Mouse (Mus musculus): Measurements from ENCODE around the gene Ephb3. TPM values are rescaled to one million over a fixed set of nuclear protein-coding genes. Genes with fewer than 3 reads are reported as not detected.

Gene Ephb3
- polyA plus RNA-seq, 1 experiment from 2014 or later: 12.2 TPM

- H3K27me3 ChIP-seq: no peaks in the 10 kb centered on the region
- peaks cover 63% of the 10 kb centered on the region for H3K4me1 ChIP-seq (replicated peaks)
- 0 out of 2 replicates have a peak, but pooled peaks cover 4% of the 10 kb centered on the region for H3K36me3 ChIP-seq
- H3K9me3 ChIP-seq: no peaks in the 10 kb centered on the region
- 8% methylated on average over 5 of the region's 5 CpGs for WGBS
- no peak for ATAC-seq (ENCODE audit: low FRiP score, low read depth)
- peak overlapping the region; percentile 36 for H3K4me3 ChIP-seq
- peak overlapping the region; percentile 57 for H3K4me2 ChIP-seq
- H3K9ac ChIP-seq: peak overlapping the region; percentile 41
- peak overlapping the region; percentile 80 for H3K27ac ChIP-seq (replicated peaks)
Observed at GRCm38 (mm10) chr16:21210204-21210603, 5.6 kb downstream of the Ephb3 start.

- Histone ChIP-seq H3K27ac (replicated peaks) (peak overlapping the region; percentile 80), H3K4me2 (peak overlapping the region; percentile 57), H3K4me3 (peak overlapping the region; percentile 36), H3K4me1 (replicated peaks) (peaks cover 64% of the 10 kb centered on the region), H3K9me3 (no peaks in the 10 kb centered on the region), H3K9ac (peak overlapping the region; percentile 41), H3K27me3 (no peaks in the 10 kb centered on the region), H3K36me3 (0 out of 2 replicates have a peak, but pooled peaks cover 4% of the 10 kb centered on the region)
- peak; percentile 89 for ATAC-seq (ENCODE audit: low FRiP score, low read depth)
- WGBS: under 1% methylated on average over 23 of the region's 25 CpGs
Observed at GRCm38 (mm10) chr16:21210667-21211338, 6.2 kb downstream of the Ephb3 start.

GRCm38 (mm10) chr16:21211501-21211900 lies 6.9 kb downstream of the Ephb3 start:
- ATAC-seq (ENCODE audit: low FRiP score, low read depth): no peak
- WGBS: 43% methylated on average over 4 of the region's 4 CpGs
- Histone ChIP-seq H3K9me3 (no peaks in the 10 kb centered on the region), H3K4me1 (replicated peaks) (peaks cover 64% of the 10 kb centered on the region), H3K9ac (peak overlapping the region; percentile 41), H3K27ac (replicated peaks) (peak overlapping the region; percentile 80), H3K27me3 (no peaks in the 10 kb centered on the region), H3K4me2 (peak overlapping the region; percentile 57), H3K4me3 (peak overlapping the region; percentile 36), H3K36me3 (0 out of 2 replicates have a peak, but pooled peaks cover 4% of the 10 kb centered on the region)

- WGBS: 25% methylated on average over 1 of the region's 1 CpGs
- ATAC-seq (ENCODE audit: low FRiP score, low read depth): no peak
- no peak overlapping the region for H3K4me3 ChIP-seq
- no peak overlapping the region for H3K27ac ChIP-seq (replicated peaks)
- H3K4me1 ChIP-seq (replicated peaks): peaks cover 59% of the 10 kb centered on the region
- H3K4me2 ChIP-seq: no peak overlapping the region
- 0 out of 2 replicates have a peak, but pooled peaks cover 7% of the 10 kb centered on the region for H3K36me3 ChIP-seq
- no peak overlapping the region for H3K9ac ChIP-seq
- H3K27me3 ChIP-seq: no peaks in the 10 kb centered on the region
- H3K9me3 ChIP-seq: no peaks in the 10 kb centered on the region
Observed at GRCm38 (mm10) chr16:21212369-21212768, 7.8 kb downstream of the Ephb3 start.

GRCm38 (mm10) chr16:21213939-21214338 lies 9.4 kb downstream of the Ephb3 start:
- peaks cover 19% of the 10 kb centered on the region; the same call in 1 of the 2 replicates for H3K36me3 ChIP-seq
- no peak overlapping the region for H3K4me2 ChIP-seq
- no peaks in the 10 kb centered on the region for H3K27me3 ChIP-seq
- WGBS: 97% methylated on average over 7 of the region's 7 CpGs
- H3K9ac ChIP-seq: no peak overlapping the region
- no peak overlapping the region for H3K4me3 ChIP-seq
- ATAC-seq (ENCODE audit: low FRiP score, low read depth): no peak
- H3K4me1 ChIP-seq (replicated peaks): peaks cover 49% of the 10 kb centered on the region
- H3K9me3 ChIP-seq: no peaks in the 10 kb centered on the region
- H3K27ac ChIP-seq (replicated peaks): no peak overlapping the region

GRCm38 (mm10) chr16:21214803-21215202 lies 10.2 kb downstream of the Ephb3 start:
- H3K27ac ChIP-seq (replicated peaks): no peak overlapping the region
- H3K4me3 ChIP-seq: no peak overlapping the region
- ATAC-seq (ENCODE audit: low FRiP score, low read depth): no peak
- 73% methylated on average over 17 of the region's 17 CpGs for WGBS
- H3K9ac ChIP-seq: no peak overlapping the region
- H3K36me3 ChIP-seq: peaks cover 23% of the 10 kb centered on the region
- H3K4me2 ChIP-seq: no peak overlapping the region
- H3K4me1 ChIP-seq (replicated peaks): peaks cover 47% of the 10 kb centered on the region
- no peaks in the 10 kb centered on the region for H3K9me3 ChIP-seq
- H3K27me3 ChIP-seq: no peaks in the 10 kb centered on the region

- H3K9me3 ChIP-seq: no peaks in the 10 kb centered on the region
- no peak overlapping the region for H3K27ac ChIP-seq (replicated peaks)
- H3K4me1 ChIP-seq (replicated peaks): peaks cover 35% of the 10 kb centered on the region
- H3K4me3 ChIP-seq: no peak overlapping the region
- H3K4me2 ChIP-seq: no peak overlapping the region
- H3K36me3 ChIP-seq: peaks cover 34% of the 10 kb centered on the region
- no peaks in the 10 kb centered on the region for H3K27me3 ChIP-seq
- 0 out of 2 replicates have a peak, but pooled peaks have one; percentile 17 for ATAC-seq (ENCODE audit: low FRiP score, low read depth)
- no peak overlapping the region for H3K9ac ChIP-seq
- 28% methylated on average over 4 of the region's 4 CpGs for WGBS
Observed at GRCm38 (mm10) chr16:21216047-21216446, 11.5 kb downstream of the Ephb3 start.

- 86% methylated on average over 14 of the region's 14 CpGs for WGBS
- H3K9me3 ChIP-seq: no peaks in the 10 kb centered on the region
- H3K4me3 ChIP-seq: no peak overlapping the region
- H3K27ac ChIP-seq (replicated peaks): no peak overlapping the region
- H3K36me3 ChIP-seq: peaks cover 45% of the 10 kb centered on the region
- H3K9ac ChIP-seq: no peak overlapping the region
- H3K4me1 ChIP-seq (replicated peaks): peaks cover 23% of the 10 kb centered on the region
- ATAC-seq (ENCODE audit: low FRiP score, low read depth): no peak
- no peaks in the 10 kb centered on the region for H3K27me3 ChIP-seq
- H3K4me2 ChIP-seq: no peak overlapping the region
Observed at GRCm38 (mm10) chr16:21217233-21217632, 12.7 kb downstream of the Ephb3 start.

GRCm38 (mm10) chr16:21219656-21220055 lies 15.1 kb downstream of the Ephb3 start:
- H3K4me3 ChIP-seq: no peak overlapping the region
- no peaks in the 10 kb centered on the region for H3K9me3 ChIP-seq
- no peak overlapping the region for H3K9ac ChIP-seq
- peaks cover 20% of the 10 kb centered on the region for H3K4me1 ChIP-seq (replicated peaks)
- no peak for ATAC-seq (ENCODE audit: low FRiP score, low read depth)
- H3K27me3 ChIP-seq: no peaks in the 10 kb centered on the region
- no peak overlapping the region for H3K27ac ChIP-seq (replicated peaks)
- H3K36me3 ChIP-seq: peaks cover 47% of the 10 kb centered on the region
- H3K4me2 ChIP-seq: no peak overlapping the region
- WGBS: 82% methylated on average over 4 of the region's 4 CpGs

GRCm38 (mm10) chr16:21223038-21223437 lies 18.5 kb downstream of the Ephb3 start:
- Histone ChIP-seq H3K27me3 (no peaks in the 10 kb centered on the region), H3K4me1 (replicated peaks) (peaks cover 5% of the 10 kb centered on the region), H3K36me3 (peaks cover 37% of the 10 kb centered on the region), H3K27ac (replicated peaks) (no peak overlapping the region), H3K4me2 (no peak overlapping the region), H3K9me3 (no peaks in the 10 kb centered on the region), H3K9ac (no peak overlapping the region), H3K4me3 (no peak overlapping the region)
- 60% methylated on average over 3 of the region's 3 CpGs for WGBS
- no peak for ATAC-seq (ENCODE audit: low FRiP score, low read depth)

GRCm38 (mm10) chr16:21224648-21225240 lies 20.2 kb downstream of the Ephb3 start:
- 36% methylated on average over 4 of the region's 4 CpGs for WGBS

GRCm38 (mm10) chr16:21226629-21227028 lies 22.1 kb downstream of the Ephb3 start:
- no peak overlapping the region for H3K4me3 ChIP-seq
- H3K9me3 ChIP-seq: no peaks in the 10 kb centered on the region
- no peak overlapping the region for H3K27ac ChIP-seq (replicated peaks)
- peaks cover 5% of the 10 kb centered on the region for H3K4me1 ChIP-seq (replicated peaks)
- 73% methylated on average over 6 of the region's 6 CpGs for WGBS
- no peak for ATAC-seq (ENCODE audit: low FRiP score, low read depth)
- no peak overlapping the region for H3K9ac ChIP-seq
- no peak overlapping the region for H3K4me2 ChIP-seq
- no peaks in the 10 kb centered on the region for H3K27me3 ChIP-seq
- 0 out of 2 replicates have a peak, but pooled peaks cover 12% of the 10 kb centered on the region for H3K36me3 ChIP-seq

More at GRCm38 (mm10) chr16:21224648-21225240, 20.2 kb downstream of the Ephb3 start:
- Histone ChIP-seq H3K9ac (no peak overlapping the region), H3K27me3 (no peaks in the 10 kb centered on the region), H3K36me3 (peaks cover 27% of the 10 kb centered on the region), H3K27ac (replicated peaks) (no peak overlapping the region), H3K4me1 (replicated peaks) (peaks cover 5% of the 10 kb centered on the region), H3K4me3 (no peak overlapping the region), H3K9me3 (no peaks in the 10 kb centered on the region), H3K4me2 (no peak overlapping the region)
- ATAC-seq (ENCODE audit: low FRiP score, low read depth): 0 out of 2 replicates have a peak, but pooled peaks have one; percentile 23

Data from hindbrain, embryonic 15.5 days (tissue).